Mouse (Mus musculus): Measurements from ENCODE around the gene Sgta. TPM values are rescaled to one million over a fixed set of nuclear protein-coding genes. Genes with fewer than 3 reads are reported as not detected.
A peak's percentile ranks its signal among the peaks of the same experiment; 100 is the strongest.

The Sgta gene
- 104 and 110 TPM in 2 replicates for total RNA-seq (2012; rRNA removed)
- 61.1 and 67.6 TPM in 2 replicates for total RNA-seq (2014; rRNA removed)
- 118 and 123 TPM in 2 replicates for polyA plus RNA-seq (2012; ENCODE audit: insufficient read length, low read depth)

DNA sequence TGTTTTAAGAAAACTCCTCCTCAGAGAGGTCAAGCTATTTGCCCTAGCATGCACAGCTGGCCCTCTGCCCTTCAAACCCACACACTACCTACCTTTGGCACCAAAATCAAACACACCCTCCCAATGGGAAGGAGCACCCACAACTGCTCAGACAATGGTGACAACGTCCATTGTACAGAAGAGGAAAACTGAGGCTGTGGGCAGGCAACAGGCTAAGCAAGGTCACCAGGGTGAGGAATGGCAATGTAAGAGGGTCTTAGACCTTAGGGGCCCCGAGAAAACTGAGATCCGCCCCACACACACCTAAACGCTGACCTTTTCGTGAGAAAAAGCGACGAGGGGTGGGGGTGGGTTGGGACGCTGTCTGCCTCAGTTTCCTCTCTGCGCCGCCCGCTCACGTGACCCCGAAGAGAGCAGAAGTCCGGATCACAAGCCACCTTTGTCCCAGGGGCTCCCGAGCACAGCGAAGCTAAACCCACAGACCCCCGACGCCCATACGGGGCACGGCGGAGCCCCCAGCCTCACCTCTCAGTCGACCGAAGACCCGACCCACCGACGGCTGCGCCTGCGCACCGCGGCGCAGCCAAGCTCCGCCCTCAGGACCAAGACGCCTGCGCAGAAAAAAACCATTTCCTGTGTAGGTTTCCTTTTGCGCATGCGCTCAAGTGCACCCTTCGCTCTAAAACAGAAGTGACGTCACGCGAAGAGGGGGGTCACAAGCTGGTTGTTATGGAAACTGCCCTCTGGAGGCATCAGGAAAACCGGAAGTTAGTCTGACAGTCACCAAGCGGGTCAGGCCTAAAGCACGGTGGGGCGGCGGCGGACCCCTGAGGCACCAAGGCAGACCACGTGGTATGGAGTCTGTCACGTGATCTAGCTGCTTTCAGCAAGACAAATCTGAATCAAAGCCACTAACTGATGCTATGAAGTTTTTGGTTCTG lies at the start of gene Sgta:
Gene Sgta (minus strand): TSS at position 579 of the 941 bp plus-strand sequence.
- peak; percentile 100 for DNase-seq (ENCODE audit: extremely low read depth)
- TF ChIP-seq ZC3H11A (IDR thresholded peaks at IDR 0.05; ENCODE audit: low read depth, low read length) (no peak), CHD2 (IDR thresholded peaks at IDR 0.05; ENCODE audit: low read length) (no peak), ZKSCAN1 (IDR thresholded peaks at IDR 0.05; ENCODE audit: borderline replicate concordance, low read depth, low read length) (no peak), JUN (IDR thresholded peaks at IDR 0.05; ENCODE audit: insufficient read depth, low read depth, low read length) (peak; percentile 69), JUND (conservative IDR thresholded peaks at IDR 0.05; ENCODE audit: low read depth, low read length) (peak; percentile 65), HCFC1 (IDR thresholded peaks at IDR 0.05; ENCODE audit: low read depth, low read length) (peak; percentile 86), RAD21 (IDR thresholded peaks at IDR 0.05; ENCODE audit: low read depth, low read length) (no peak), MYC (IDR thresholded peaks at IDR 0.05; ENCODE audit: low read depth, low read length) (peak; percentile 93), ZMIZ1 (IDR thresholded peaks at IDR 0.05; ENCODE audit: low read depth, low read length) (no peak), KAT2A (IDR thresholded peaks at IDR 0.05; ENCODE audit: insufficient replicate concordance, low read length) (peak; percentile 69; the same call in 1 of the 2 replicates), USF2 (conservative IDR thresholded peaks at IDR 0.05; ENCODE audit: low read depth, low read length) (peak; percentile 97), TBP (conservative IDR thresholded peaks at IDR 0.05; ENCODE audit: low read depth, low read length) (peak; percentile 77; the same call in 1 of the 2 replicates), NELFE (IDR thresholded peaks at IDR 0.05; ENCODE audit: low read depth, low read length) (peak; percentile 81), ZNF384 (IDR thresholded peaks at IDR 0.05; ENCODE audit: low read depth, low read length) (peak; percentile 86), MAZ (IDR thresholded peaks at IDR 0.05; ENCODE audit: low read depth, low read length) (peak; percentile 81; the same call in 1 of the 2 replicates), POLR2A (IDR thresholded peaks at IDR 0.05; ENCODE audit: low read depth, low read length) (peak; percentile 90), GABPA (IDR thresholded peaks at IDR 0.05; ENCODE audit: insufficient replicate concordance, low read depth, low read length) (no peak), SMC3 (IDR thresholded peaks at IDR 0.05; ENCODE audit: low read depth, low read length) (no peak), TCF12 (IDR thresholded peaks at IDR 0.05; ENCODE audit: low read depth, low read length) (peak; percentile 31; the same call in 1 of the 2 replicates), NRF1 (IDR thresholded peaks at IDR 0.05; ENCODE audit: low read depth, low read length) (peak; percentile 100), ELF1 (IDR thresholded peaks at IDR 0.05; ENCODE audit: low read depth, low read length) (peak; percentile 93), POLR2AphosphoS2 (IDR thresholded peaks at IDR 0.05; ENCODE audit: low read depth, low read length) (no peak), RCOR1 (conservative IDR thresholded peaks at IDR 0.05; ENCODE audit: low read depth, low read length) (no peak), MAX (IDR thresholded peaks at IDR 0.05; ENCODE audit: low read length) (peak; percentile 99), SIN3A (IDR thresholded peaks at IDR 0.05; ENCODE audit: low read length) (no peak; the same call in 1 of the 2 replicates), BHLHE40 (IDR thresholded peaks at IDR 0.05; ENCODE audit: low read depth, low read length) (peak; percentile 91), CHD1 (IDR thresholded peaks at IDR 0.05; ENCODE audit: low read depth, low read length) (no peak), UBTF (IDR thresholded peaks at IDR 0.05; ENCODE audit: low read depth, low read length) (no peak), IRF4 (IDR thresholded peaks at IDR 0.05; ENCODE audit: low read depth, low read length) (peak; percentile 9; the same call in 1 of the 2 replicates), PAX5 (IDR thresholded peaks at IDR 0.05; ENCODE audit: low read length) (no peak), MAFK (IDR thresholded peaks at IDR 0.05; ENCODE audit: insufficient replicate concordance, low read length) (no peak), MXI1 (IDR thresholded peaks at IDR 0.05; ENCODE audit: low read depth, low read length) (peak; percentile 96), E2F4 (IDR thresholded peaks at IDR 0.05; ENCODE audit: insufficient replicate concordance, low read depth, low read length) (no peak), EP300 (IDR thresholded peaks at IDR 0.05; ENCODE audit: low read length) (no peak), CTCF (conservative IDR thresholded peaks at IDR 0.05 in 1 of 2, IDR thresholded peaks at IDR 0.05 in 1 of 2; ENCODE audit: low read depth in 2 of 2, low read length in 2 of 2) (no peak), ETS1 (conservative IDR thresholded peaks at IDR 0.05; ENCODE audit: low read depth, low read length) (peak; percentile 65), MEF2A (IDR thresholded peaks at IDR 0.05; ENCODE audit: borderline replicate concordance, low read depth, low read length) (no peak), USF1 (IDR thresholded peaks at IDR 0.05; ENCODE audit: low read depth, low read length) (peak; percentile 93)
- H3K4me2 ChIP-seq (ENCODE audit: insufficient read depth, low read depth, poor library complexity, severe bottlenecking): peak within 1 kb of the TSS; percentile 90
- H3K79me2 ChIP-seq (replicated peaks; ENCODE audit: control insufficient read depth, extremely low read depth, insufficient read depth, poor library complexity, severe bottlenecking): peaks cover 43% of the 10 kb centered on the region
- no peak within 1 kb of the TSS for H3K27ac ChIP-seq (ENCODE audit: insufficient read depth, low read depth)
- H3K4me3 ChIP-seq (replicated peaks in 1 of 3; ENCODE audit: low read depth in 2 of 3, low read length in 2 of 3, poor library complexity in 1 of 3): peak within 1 kb of the TSS; percentile 92 to 96 (median 95)
- H3K9me3 ChIP-seq (replicated peaks; ENCODE audit: low read length): peaks cover 3% of the 10 kb centered on the region
- dilution Hi-C loops (cut with MboI; ENCODE audit: extremely low pct_ligation_motif_present, extremely low pct_unique_long_range_greater_than_20kb, low sequenced_read_pairs): no loop called here
- in situ Hi-C loops (cut with MboI; ENCODE audit: low pct_ligation_motif_present, low pct_unique_long_range_greater_than_20kb, low sequenced_read_pairs): no loop called here
- H3K36me3 ChIP-seq (replicated peaks in 1 of 2; ENCODE audit: control insufficient read depth in 1 of 2, insufficient read depth in 1 of 2, low read length in 1 of 2): peaks cover 8 to 38% of the 10 kb centered on the region in 2 experiments
- no peaks in the 10 kb centered on the region for H3K27me3 ChIP-seq (replicated peaks)
- peak within 1 kb of the TSS; percentile 92 for H3K9ac ChIP-seq (ENCODE audit: insufficient read depth, low read depth)
- H3K4me1 ChIP-seq (ENCODE audit: control insufficient read depth in 1 of 2, insufficient read depth in 2 of 2): peaks cover 8 to 33% of the 10 kb centered on the region in 2 experiments

Measured in CH12.LX (cell line).